Mouse (Mus musculus) ES-CJ7 (cell line): ENCODE measurements around the gene Cacna2d1.
A peak's percentile ranks its signal among the peaks of the same experiment; 100 is the strongest.

Experiments
- DNase-seq: peaks from one replicate; pipeline ENCODE4 v3.0.0; 2011; ENCODE audit warnings: low read depth, low spot score

Cacna2d1 gene

DNA sequence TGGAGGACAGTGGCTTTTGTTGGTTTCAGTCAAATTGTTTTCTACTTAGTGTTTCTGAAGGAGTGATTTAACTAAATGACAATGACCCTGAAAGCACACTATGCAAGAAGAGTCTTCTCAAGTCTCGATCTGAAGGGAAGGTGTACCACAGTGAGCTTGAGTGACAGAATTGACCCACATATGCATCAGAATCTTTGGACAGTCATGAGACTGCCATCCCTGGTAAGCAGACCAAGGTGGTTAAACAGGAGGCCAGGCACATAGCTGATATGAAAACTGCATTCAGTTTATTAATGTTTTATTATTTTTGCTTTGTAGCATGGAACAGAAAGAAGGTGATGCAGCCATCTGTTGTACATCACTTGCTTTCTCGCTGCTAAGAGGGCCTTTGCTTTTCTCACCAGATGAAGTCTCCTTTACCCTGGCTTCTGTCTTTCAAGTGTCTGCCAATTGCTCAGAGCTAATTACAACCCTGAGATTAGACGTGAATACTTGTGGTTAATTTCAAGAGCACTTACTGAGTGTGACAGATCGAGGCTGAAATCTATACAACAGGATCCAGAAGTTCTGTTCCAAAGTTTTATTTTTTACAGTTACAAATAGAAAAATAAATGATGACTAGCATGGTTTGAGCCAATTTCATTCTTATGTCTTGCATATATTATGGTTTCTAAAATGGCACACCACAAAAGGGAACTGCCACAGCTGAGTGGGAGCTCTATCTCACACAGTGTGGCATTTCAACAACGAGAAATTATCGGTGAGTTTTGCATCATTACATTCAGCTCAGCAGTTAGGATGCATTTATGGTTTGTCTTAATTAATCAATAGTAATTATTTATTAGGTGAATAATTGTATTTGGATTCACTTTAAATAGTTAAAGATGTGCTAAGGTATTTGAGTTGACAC is 221.1 kb downstream of the Cacna2d1 start:
- DNase-seq = no peak

DNA sequence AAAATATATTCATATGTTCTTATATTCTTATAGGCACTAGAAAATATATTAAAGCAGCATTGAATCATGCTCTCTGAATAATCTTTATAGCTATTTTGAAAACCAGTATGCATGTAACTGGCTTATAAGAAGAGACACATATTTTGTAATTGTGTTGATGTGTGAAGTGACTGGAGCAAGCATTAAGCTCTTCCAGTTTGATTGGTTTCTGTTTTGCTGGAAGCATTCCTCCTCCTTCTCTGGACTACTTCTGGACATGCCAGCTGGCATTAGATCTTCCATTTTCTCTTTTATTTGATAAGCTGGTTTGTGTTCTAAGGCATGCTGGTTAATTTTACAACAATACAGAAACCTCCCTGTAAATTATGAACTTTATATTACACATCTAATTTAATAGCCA is 228.8 kb downstream of the Cacna2d1 start:
- no peak for DNase-seq

GRCm38 (mm10) chr5:16166117-16166867 is 231.8 kb downstream of the Cacna2d1 start:
- no peak for DNase-seq

- no peak for DNase-seq
Observed at GRCm38 (mm10) chr5:16166868-16167267, 232.4 kb downstream of the Cacna2d1 start.

DNA sequence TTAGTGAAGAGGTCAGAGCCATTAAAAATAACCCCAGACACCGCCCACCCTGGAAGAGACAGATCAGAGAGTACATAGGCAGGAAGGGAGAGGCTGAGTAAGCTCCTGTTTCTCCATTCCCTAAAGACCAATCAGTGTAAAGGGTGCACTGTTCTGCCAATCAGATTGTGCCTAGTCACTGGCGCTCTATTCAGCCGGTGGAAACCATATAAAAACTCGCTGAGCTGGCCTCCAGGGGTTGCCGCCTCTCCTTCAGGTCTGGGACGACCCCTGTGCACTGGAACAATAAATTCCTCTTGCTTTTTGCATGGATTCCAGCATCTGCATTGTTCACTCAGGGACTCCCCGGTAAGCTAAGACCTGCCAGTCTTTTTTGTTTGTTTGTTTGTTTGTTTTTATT is 246.6 kb downstream of the Cacna2d1 start:
- DNase-seq = peak; percentile 33

GRCm38 (mm10) chr5:16184064-16184463 is 249.6 kb downstream of the Cacna2d1 start:
- DNase-seq = peak; percentile 6

GRCm38 (mm10) chr5:16187931-16188330 is 253.4 kb downstream of the Cacna2d1 start:
- DNase-seq = no peak

GRCm38 (mm10) chr5:16189878-16190277 is 255.4 kb downstream of the Cacna2d1 start:
- no peak for DNase-seq

DNA sequence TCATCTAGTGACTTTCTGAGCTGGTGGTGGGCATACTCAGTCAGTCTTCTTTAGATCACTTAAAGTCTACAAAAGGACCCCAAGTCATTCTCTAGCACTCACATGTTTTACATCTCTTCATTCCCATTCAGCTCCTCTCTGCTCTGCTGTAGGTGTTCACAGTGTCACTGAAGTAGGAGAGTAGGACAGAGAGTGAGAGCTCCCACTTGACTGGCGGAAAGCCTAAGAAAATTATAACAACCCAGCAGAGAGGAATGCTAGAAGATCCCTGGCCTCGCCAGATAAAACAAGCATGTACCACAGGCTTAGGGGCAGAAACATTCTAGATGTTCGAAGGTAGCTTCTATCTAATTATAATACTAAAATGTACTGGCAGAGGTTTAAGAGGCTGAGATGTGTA is 256.7 kb downstream of the Cacna2d1 start:
- no peak for DNase-seq

DNA sequence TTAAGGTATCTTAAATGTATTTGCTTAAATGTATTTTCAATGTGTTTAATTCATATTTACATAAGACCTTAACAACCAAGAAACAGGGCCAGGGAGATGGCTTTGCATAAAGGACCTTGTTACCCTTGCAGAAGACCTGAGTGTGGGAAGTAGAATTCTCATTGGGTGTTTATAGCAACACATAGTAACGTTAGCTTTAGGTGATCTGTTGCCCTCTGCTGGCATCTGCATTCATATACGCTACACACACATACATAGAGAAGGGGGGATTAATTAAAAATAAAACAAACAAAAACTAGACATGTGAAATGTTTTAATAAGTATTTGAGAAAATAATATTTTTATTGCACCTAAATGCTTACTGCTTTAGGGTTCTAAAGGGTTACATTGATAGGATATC is 265.3 kb downstream of the Cacna2d1 start:
- peak; percentile 45 for DNase-seq

DNA sequence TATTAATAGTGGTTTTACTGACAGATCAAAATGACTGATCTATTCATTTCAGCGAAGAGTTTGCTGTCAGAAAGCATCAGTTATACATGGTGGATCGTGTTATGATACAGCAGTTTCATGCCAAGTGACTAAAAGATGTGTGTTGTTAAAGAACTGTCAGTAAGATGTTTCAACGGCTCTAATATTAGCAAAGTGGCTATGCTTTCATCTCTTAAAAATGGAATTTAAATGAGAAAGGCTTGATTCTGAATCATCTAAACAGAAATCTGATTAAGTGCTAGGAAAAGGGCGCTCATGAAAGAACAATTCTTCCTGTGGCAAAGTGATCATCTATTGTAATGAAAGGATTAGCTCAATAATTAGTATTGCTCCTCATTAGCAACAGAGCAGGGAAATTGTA is 287.5 kb downstream of the Cacna2d1 start:
- no peak for DNase-seq

DNA sequence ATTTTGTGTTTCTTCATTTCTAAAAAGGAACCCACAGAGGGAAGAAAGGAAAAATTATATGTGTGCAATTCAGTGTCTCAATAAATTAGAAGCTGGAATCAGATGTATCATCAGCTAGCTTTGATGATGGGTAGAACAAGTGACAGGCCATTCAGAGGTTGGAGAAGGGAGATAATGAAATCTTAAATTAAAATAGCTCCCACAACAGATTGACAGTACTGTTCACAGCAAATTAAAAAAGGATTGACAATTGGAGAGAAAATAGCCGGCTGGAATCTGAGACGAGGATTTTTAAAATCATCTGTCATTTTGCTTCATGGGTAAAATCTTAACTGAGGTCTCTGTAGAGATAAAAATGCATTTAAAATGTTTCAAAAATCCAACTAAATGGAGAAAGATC is 290.9 kb downstream of the Cacna2d1 start:
- no peak for DNase-seq

- DNase-seq = no peak
Observed at GRCm38 (mm10) chr5:16229384-16229783, 294.9 kb downstream of the Cacna2d1 start.

- no peak for DNase-seq
Observed at GRCm38 (mm10) chr5:16231477-16231876, 297.0 kb downstream of the Cacna2d1 start.

DNA sequence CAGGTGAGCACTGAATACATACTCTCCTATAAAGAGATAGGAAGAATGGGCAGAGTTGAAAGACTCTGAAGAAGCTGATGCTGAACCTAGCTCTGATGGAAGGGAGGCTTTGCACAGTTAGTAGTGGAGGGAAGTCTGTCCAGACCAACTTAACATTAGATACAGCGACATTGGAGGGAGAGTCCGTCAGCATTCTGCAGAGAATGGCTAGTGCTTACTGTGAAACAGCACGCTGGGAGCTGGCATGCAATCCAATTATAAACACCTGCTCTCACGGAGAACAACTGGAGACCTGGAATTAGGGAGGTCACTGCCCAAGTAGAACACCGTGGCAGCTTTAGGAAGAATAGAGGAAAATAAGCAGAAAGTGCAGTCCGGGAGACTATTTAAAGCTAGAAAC is 300.4 kb downstream of the Cacna2d1 start:
- DNase-seq = no peak

- no peak for DNase-seq
Observed at GRCm38 (mm10) chr5:16235864-16236263, 301.4 kb downstream of the Cacna2d1 start.

DNA sequence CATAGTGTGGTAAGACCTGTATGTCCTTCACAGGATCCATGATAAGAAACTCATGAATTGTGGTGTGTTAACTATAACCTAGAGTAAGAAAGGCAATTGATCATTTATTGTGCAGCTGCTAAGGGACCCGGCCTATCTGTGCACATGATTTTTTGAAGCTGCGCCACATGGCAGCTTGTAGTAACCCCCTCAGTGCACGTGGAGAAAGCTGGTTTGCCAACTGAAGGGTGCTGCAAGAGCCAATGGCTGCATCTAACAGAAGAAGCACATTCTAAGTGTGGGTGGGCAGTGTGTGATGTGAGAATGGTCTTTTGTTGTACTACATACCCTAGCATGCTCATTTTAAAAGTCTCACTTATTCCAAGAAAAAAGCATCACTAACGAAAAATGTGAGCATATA is 302.1 kb downstream of the Cacna2d1 start:
- no peak for DNase-seq

DNA sequence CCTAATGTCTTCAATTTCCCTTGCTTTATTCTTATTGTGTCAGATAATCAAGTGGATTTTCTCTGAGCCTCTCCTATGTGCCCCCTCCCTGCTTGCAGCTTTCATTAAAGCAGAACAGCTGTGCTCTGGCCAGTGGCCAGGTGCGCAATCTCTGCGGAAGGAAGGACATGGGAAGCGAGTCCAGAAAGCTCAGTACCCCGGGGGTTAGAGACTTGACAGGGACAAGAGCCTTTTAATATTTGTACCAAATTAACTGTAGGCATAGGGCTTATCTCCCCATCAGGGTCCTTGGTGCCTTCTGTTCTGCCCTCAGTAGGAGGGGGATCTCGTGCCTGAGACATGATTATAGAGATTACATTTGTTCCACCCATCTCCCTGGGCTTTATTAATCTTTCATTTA is 303.5 kb downstream of the Cacna2d1 start:
- no peak for DNase-seq

DNA sequence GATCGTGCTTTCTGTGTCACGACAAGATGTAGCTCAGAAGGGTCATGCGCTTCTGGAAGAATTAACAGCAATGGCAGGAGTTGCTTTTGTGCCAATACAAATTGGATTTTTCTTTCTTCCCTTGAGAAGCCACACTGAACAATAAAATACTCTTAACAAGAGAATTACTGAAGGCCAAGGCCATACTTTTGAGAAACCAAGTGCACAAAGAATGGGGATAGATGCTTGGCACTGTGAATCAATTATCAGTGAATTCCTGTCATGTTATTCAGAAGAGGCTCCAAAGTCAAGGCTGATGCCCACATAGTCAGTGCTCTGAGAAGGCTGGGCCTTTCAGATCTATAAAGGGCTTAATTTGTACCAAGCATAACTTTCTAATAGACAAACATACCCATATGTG is 305.8 kb downstream of the Cacna2d1 start:
- DNase-seq = no peak

GRCm38 (mm10) chr5:16243599-16243998 is 309.1 kb downstream of the Cacna2d1 start:
- DNase-seq = no peak

DNA sequence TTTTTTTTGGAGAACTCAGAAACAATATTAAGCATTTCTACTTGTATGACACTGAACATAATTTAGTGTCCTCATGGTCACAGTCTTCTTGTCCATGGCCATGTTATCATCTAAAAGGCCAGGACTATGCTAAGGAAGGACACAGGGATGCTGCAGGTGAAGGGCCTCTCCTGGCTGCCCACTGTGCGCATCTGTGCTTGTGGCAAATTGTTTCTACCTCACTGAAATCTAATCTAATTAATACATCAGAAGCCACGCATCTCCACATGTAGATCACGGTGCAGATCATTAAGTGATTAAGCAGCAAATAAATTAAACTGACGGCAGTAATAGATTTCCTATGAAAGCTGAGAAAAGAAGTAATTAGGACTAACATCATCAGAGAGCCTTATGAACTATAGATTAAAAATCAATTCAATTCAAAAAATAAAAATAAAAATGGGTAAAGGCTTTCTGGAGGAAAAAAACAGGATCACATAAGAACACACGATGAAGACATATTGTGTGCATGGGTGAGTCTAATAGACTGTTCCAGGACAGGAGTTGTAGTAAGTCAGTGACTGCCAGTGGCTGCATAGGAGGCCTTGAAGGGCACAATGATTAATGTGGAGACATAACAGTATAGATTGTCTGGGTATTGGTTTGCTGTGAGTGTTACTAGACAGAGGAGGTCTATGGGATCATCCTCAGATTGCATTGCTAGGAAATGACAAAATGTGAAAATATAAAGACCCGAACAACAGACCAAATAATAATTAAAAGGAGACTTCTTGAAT is 318.4 kb downstream of the Cacna2d1 start:
- DNase-seq = no peak

GRCm38 (mm10) chr5:16253768-16254167 is 319.3 kb downstream of the Cacna2d1 start:
- no peak for DNase-seq
